Mouse (Mus musculus): ENCODE data around the gene Col4a2.

Gene Col4a2

GRCm38 (mm10) chr8:11415089-11415488 is 102.5 kb downstream of the Col4a2 start:
- DNase-seq (ENCODE audit: low read depth, low spot score): no peak

- no peak for DNase-seq (ENCODE audit: low read depth, low spot score)
These were observed 105.2 kb downstream of the Col4a2 start for GRCm38 (mm10) chr8:11417762-11418161.

- no peak for DNase-seq (ENCODE audit: low read depth, low spot score)
These were observed 106.6 kb downstream of the Col4a2 start for GRCm38 (mm10) chr8:11419232-11419631.

- DNase-seq (ENCODE audit: low read depth, low spot score): no peak
These were observed 107.0 kb downstream of the Col4a2 start for GRCm38 (mm10) chr8:11419645-11420044.

GRCm38 (mm10) chr8:11421105-11421504 is 108.5 kb downstream of the Col4a2 start:
- DNase-seq (ENCODE audit: low read depth, low spot score): no peak

- no peak for DNase-seq (ENCODE audit: low read depth, low spot score)
These were observed 109.4 kb downstream of the Col4a2 start for GRCm38 (mm10) chr8:11421968-11422367.

GRCm38 (mm10) chr8:11423091-11423490 is 110.5 kb downstream of the Col4a2 start:
- DNase-seq (ENCODE audit: low read depth, low spot score): no peak

- no peak for DNase-seq (ENCODE audit: low read depth, low spot score)
These were observed 118.1 kb downstream of the Col4a2 start for GRCm38 (mm10) chr8:11430688-11431087.

- no peak for DNase-seq (ENCODE audit: low read depth, low spot score)
These were observed 125.3 kb downstream of the Col4a2 start for GRCm38 (mm10) chr8:11437862-11438261.

- no peak for DNase-seq (ENCODE audit: low read depth, low spot score)
These were observed 128.7 kb downstream of the Col4a2 start for GRCm38 (mm10) chr8:11441291-11441690.

- no peak for DNase-seq (ENCODE audit: low read depth, low spot score)
These were observed 131.0 kb downstream of the Col4a2 start for GRCm38 (mm10) chr8:11443611-11444010.

- DNase-seq (ENCODE audit: low read depth, low spot score): no peak
These were observed 131.6 kb downstream of the Col4a2 start for GRCm38 (mm10) chr8:11444216-11444615.

GRCm38 (mm10) chr8:11445790-11446189 is 133.2 kb downstream of the Col4a2 start:
- no peak for DNase-seq (ENCODE audit: low read depth, low spot score)

GRCm38 (mm10) chr8:11447910-11448570 is 135.4 kb downstream of the Col4a2 start:
- DNase-seq (ENCODE audit: low read depth, low spot score): no peak

GRCm38 (mm10) chr8:11450184-11451113 is 137.8 kb downstream of the Col4a2 start:
- DNase-seq (ENCODE audit: low read depth, low spot score): no peak

GRCm38 (mm10) chr8:11452152-11452551 is 139.5 kb downstream of the Col4a2 start:
- DNase-seq (ENCODE audit: low read depth, low spot score): no peak

- no peak for DNase-seq (ENCODE audit: low read depth, low spot score)
These were observed 140.0 kb downstream of the Col4a2 start for GRCm38 (mm10) chr8:11452559-11452958.

- no peak for DNase-seq (ENCODE audit: low read depth, low spot score)
These were observed 140.4 kb downstream of the Col4a2 start for GRCm38 (mm10) chr8:11452974-11453373.

GRCm38 (mm10) chr8:11454228-11454627 is 141.6 kb downstream of the Col4a2 start:
- DNase-seq (ENCODE audit: low read depth, low spot score): no peak

- DNase-seq (ENCODE audit: low read depth, low spot score): no peak
These were observed 144.7 kb downstream of the Col4a2 start for GRCm38 (mm10) chr8:11457278-11457677.

GRCm38 (mm10) chr8:11457981-11458836 is 145.6 kb downstream of the Col4a2 start:
- no peak for DNase-seq (ENCODE audit: low read depth, low spot score)

- no peak for DNase-seq (ENCODE audit: low read depth, low spot score)
These were observed 146.4 kb downstream of the Col4a2 start for GRCm38 (mm10) chr8:11459016-11459415.
